Mouse (Mus musculus) adrenal gland (tissue): Measurements from ENCODE around the gene Ucn3.

Source experiments
- intact Hi-C: fragments of 180-260 bp; cut with DNase I; formaldehyde crosslinking; loops from one replicate; pipeline ENCODE4 v1.15.1; 2025
- long read RNA-seq, 2 experiments: library from polyadenylated mRNA; unstranded; transcript quantifications; one replicate each; pipeline ENCODE4 v2.0.0; 2020; ENCODE audit warnings: borderline replicate concordance in 1 of 2; ENCODE audit not compliant: insufficient replicate concordance in 1 of 2

Gene Ucn3
- long read RNA-seq, experiment 1, result 0 reads
- long read RNA-seq, experiment 2, result 0 reads

GRCm38 (mm10) chr13:3945249-3945648 lies at the start of gene Ucn3:
TSS of gene Ucn3 (minus strand) at chr13:3945349.
- intact Hi-C loops, result no loop called here

- intact Hi-C loops, result no loop called here
These were observed 46.9 kb upstream of the Ucn3 start for GRCm38 (mm10) chr13:3992081-3992480.

- intact Hi-C loops, result no loop called here
These were observed 23.7 kb upstream of the Ucn3 start for GRCm38 (mm10) chr13:3968849-3969248.

GRCm38 (mm10) chr13:3951198-3951914 lies 6.2 kb upstream of the Ucn3 start:
- intact Hi-C loops, result no loop called here

GRCm38 (mm10) chr13:3949477-3949876 lies 4.3 kb upstream of the Ucn3 start:
- intact Hi-C loops, result no loop called here

GRCm38 (mm10) chr13:3947267-3947666 lies 2.1 kb upstream of the Ucn3 start:
- intact Hi-C loops, result no loop called here

- intact Hi-C loops, result no loop called here
These were observed 450 bp downstream of the Ucn3 start for GRCm38 (mm10) chr13:3944699-3945098.

- intact Hi-C loops, result no loop called here
These were observed 19.1 kb downstream of the Ucn3 start for GRCm38 (mm10) chr13:3926046-3926445.

- intact Hi-C loops, result no loop called here
These were observed 19.5 kb downstream of the Ucn3 start for GRCm38 (mm10) chr13:3925632-3926031.

GRCm38 (mm10) chr13:3924483-3924882 lies 20.7 kb downstream of the Ucn3 start:
- intact Hi-C loops, result no loop called here

GRCm38 (mm10) chr13:3917571-3918311 lies 27.4 kb downstream of the Ucn3 start, which contains the start of the genes Net1 and Tubal3:
TSS of gene Net1 (minus strand) at chr13:3918220.
TSS of gene Tubal3 (plus strand) at chr13:3918274.
- intact Hi-C loops, result no loop called here

GRCm38 (mm10) chr13:3913504-3913903 lies 31.6 kb downstream of the Ucn3 start:
- intact Hi-C loops, result no loop called here

GRCm38 (mm10) chr13:3910356-3910755 lies 34.8 kb downstream of the Ucn3 start:
- intact Hi-C loops, result no loop called here

- intact Hi-C loops, result no loop called here
These were observed 36.9 kb downstream of the Ucn3 start for GRCm38 (mm10) chr13:3908262-3908661.

- intact Hi-C loops, result no loop called here
These were observed 37.9 kb downstream of the Ucn3 start for GRCm38 (mm10) chr13:3907151-3907696.

- intact Hi-C loops, result loop anchor here (2.0 to 10.0 kb wide), 4 partner anchors 103 to 492 kb away; no protein-coding TSS in a partner anchor
These were observed 45.8 kb downstream of the Ucn3 start for GRCm38 (mm10) chr13:3899301-3899700.

- intact Hi-C loops, result loop anchor here (2.0 to 10.0 kb wide), 4 partner anchors 104 to 491 kb away; no protein-coding TSS in a partner anchor
These were observed 46.9 kb downstream of the Ucn3 start for GRCm38 (mm10) chr13:3898202-3898601.

- intact Hi-C loops, result loop anchor here (5.0 to 10.0 kb wide), 3 partner anchors 105 to 490 kb away; no protein-coding TSS in a partner anchor
These were observed 48.2 kb downstream of the Ucn3 start for GRCm38 (mm10) chr13:3896913-3897312.

GRCm38 (mm10) chr13:3896032-3896431 lies 49.1 kb downstream of the Ucn3 start:
- intact Hi-C loops, result loop anchor here (5.0 to 10.0 kb wide), 3 partner anchors 106 to 489 kb away; no protein-coding TSS in a partner anchor

- intact Hi-C loops, result loop anchor here (1.0 to 10.0 kb wide), 4 partner anchors 107 to 488 kb away; no protein-coding TSS in a partner anchor
These were observed 49.7 kb downstream of the Ucn3 start for GRCm38 (mm10) chr13:3895397-3895980.

- intact Hi-C loops, result loop anchor here (5.0 to 10.0 kb wide), 2 partner anchors 120 to 147 kb away; no protein-coding TSS in a partner anchor
These were observed 50.6 kb downstream of the Ucn3 start for GRCm38 (mm10) chr13:3894549-3894948.
